Mouse (Mus musculus) myocyte (in vitro differentiated cells): ENCODE measurements at regions not wholly inside any gene's neighbourhood (a gene's known extent, or its start where the extent isn't known, plus 50 kb on each side); places are given as distances from the start of the nearest gene placed in this dataset.

Source experiments
- CEBPB ChIP-seq: IDR thresholded peaks from 2 replicates; pipeline ENCODE4 v1.6.1; 2011; ENCODE audit warnings: mild to moderate bottlenecking, moderate library complexity; ENCODE audit not compliant: poor library complexity, insufficient read depth, severe bottlenecking
- E2F4 ChIP-seq: IDR thresholded peaks from one replicate; pipeline ENCODE4 v1.6.1; 2011; ENCODE audit warnings: mild to moderate bottlenecking, control low read depth, moderate library complexity; ENCODE audit not compliant: insufficient read depth
- MAX ChIP-seq: IDR thresholded peaks from one replicate; pipeline ENCODE4 v1.6.1; 2011; ENCODE audit warnings: low read depth, mild to moderate bottlenecking, control low read depth
- MYOD1 ChIP-seq, 3 experiments: IDR thresholded peaks; one replicate each; pipeline ENCODE4 v1.6.1; 2011; ENCODE audit warnings: control low read depth in 2 of 3, low read depth in 2 of 3, mild to moderate bottlenecking in 2 of 3, moderate library complexity in 1 of 3; ENCODE audit not compliant: insufficient read length in 2 of 3, control insufficient read depth in 1 of 3
- MYOG ChIP-seq, 3 experiments: IDR thresholded peaks; one replicate each; pipeline ENCODE4 v1.6.1; 2011; ENCODE audit warnings: control low read depth in 2 of 3, low read depth in 2 of 3, mild to moderate bottlenecking in 2 of 3; ENCODE audit not compliant: insufficient read length in 2 of 3, control insufficient read depth in 1 of 3, insufficient read depth in 1 of 3
- POLR2A ChIP-seq: IDR thresholded peaks from one replicate; pipeline ENCODE4 v1.6.1; 2011; ENCODE audit warnings: low read depth, mild to moderate bottlenecking, control low read depth, moderate library complexity; ENCODE audit not compliant: insufficient read length
- POLR2AphosphoS2 ChIP-seq: IDR thresholded peaks from one replicate; pipeline ENCODE4 v1.6.1; 2011; ENCODE audit warnings: low read depth, control low read depth; ENCODE audit not compliant: insufficient read length
- REST ChIP-seq: IDR thresholded peaks from one replicate; pipeline ENCODE4 v1.6.1; 2011; ENCODE audit warnings: mild to moderate bottlenecking, control low read depth, moderate library complexity; ENCODE audit not compliant: insufficient read depth, insufficient read length
- SRF ChIP-seq: IDR thresholded peaks from one replicate; pipeline ENCODE4 v1.6.1; 2011; ENCODE audit warnings: low read depth; ENCODE audit not compliant: control insufficient read depth, insufficient read length
- TCF12 ChIP-seq: IDR thresholded peaks from one replicate; pipeline ENCODE4 v1.6.1; 2011; ENCODE audit warnings: mild to moderate bottlenecking, control low read depth; ENCODE audit not compliant: poor library complexity, insufficient read depth, severe bottlenecking
- USF1 ChIP-seq: IDR thresholded peaks from one replicate; pipeline ENCODE4 v1.6.1; 2011; ENCODE audit warnings: low read depth, mild to moderate bottlenecking, control low read depth, moderate library complexity

DNA sequence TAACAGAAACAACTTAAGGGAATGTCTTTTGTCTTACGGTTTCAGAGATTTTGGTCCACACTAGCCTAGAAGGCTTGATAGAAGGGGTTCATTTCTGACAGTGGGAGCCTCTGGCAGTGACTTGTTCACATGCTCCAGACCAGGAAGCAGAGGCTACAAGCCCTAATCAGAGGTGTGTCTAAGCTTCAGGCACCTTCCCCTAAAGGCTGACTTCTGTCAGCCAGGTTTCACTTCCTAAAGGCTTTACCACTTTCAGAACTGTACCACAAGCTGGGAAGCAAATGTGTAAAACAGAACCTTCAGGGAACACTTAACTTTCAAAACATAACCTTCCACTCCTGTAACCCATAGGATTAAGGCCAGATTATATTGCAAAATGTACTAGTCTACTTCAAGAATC lies 180.9 kb downstream of the Galc start:
- TF ChIP-seq SRF, result no peak
- TF ChIP-seq TCF12, result no peak
- no peak for TF ChIP-seq POLR2A
- TF ChIP-seq MAX, result no peak
- TF ChIP-seq E2F4, result no peak
- TF ChIP-seq REST, result no peak
- no peak for TF ChIP-seq MYOG (IDR thresholded peaks at IDR 0.05; ENCODE audit: control insufficient read depth in 1 of 3, insufficient read depth in 1 of 3, insufficient read length in 2 of 3, low read depth in 2 of 3)
- TF ChIP-seq MYOD1 (IDR thresholded peaks at IDR 0.05; ENCODE audit: control insufficient read depth in 1 of 3, insufficient read length in 2 of 3, low read depth in 2 of 3), result no peak
- no peak for TF ChIP-seq CEBPB
- TF ChIP-seq POLR2AphosphoS2, result no peak
- no peak for TF ChIP-seq USF1
